Mouse (Mus musculus) myocyte (in vitro differentiated cells): ENCODE measurements around the gene Prss43. TPM values are rescaled to one million over a fixed set of nuclear protein-coding genes. Genes with fewer than 3 reads are reported as not detected.

Experiments used
- H3K27me3 ChIP-seq: one replicate; pipeline ENCODE4 v1.6.1; 2011; ENCODE audit not compliant: control insufficient read depth, insufficient read depth, insufficient read length
- H3K36me3 ChIP-seq: one replicate; pipeline ENCODE4 v1.6.1; 2011; ENCODE audit not compliant: control insufficient read depth, insufficient read depth
- H3K4me2 ChIP-seq: one replicate; pipeline ENCODE4 v1.6.1; 2011; ENCODE audit warnings: low read depth, control low read depth
- H3K4me3 ChIP-seq: one replicate; pipeline ENCODE4 v1.5.1; 2011; ENCODE audit warnings: mild to moderate bottlenecking, control low read depth, moderate library complexity
- H3K79me2 ChIP-seq: one replicate; pipeline ENCODE4 v1.6.1; 2011; ENCODE audit not compliant: control insufficient read depth, insufficient read depth
- H3ac ChIP-seq: one replicate; pipeline ENCODE4 v1.6.1; 2011; ENCODE audit not compliant: control insufficient read depth, insufficient read length
- CEBPB ChIP-seq: IDR thresholded peaks from 2 replicates; pipeline ENCODE4 v1.6.1; 2011; ENCODE audit warnings: mild to moderate bottlenecking, moderate library complexity; ENCODE audit not compliant: poor library complexity, insufficient read depth, severe bottlenecking
- E2F4 ChIP-seq: IDR thresholded peaks from one replicate; pipeline ENCODE4 v1.6.1; 2011; ENCODE audit warnings: mild to moderate bottlenecking, control low read depth, moderate library complexity; ENCODE audit not compliant: insufficient read depth
- MAX ChIP-seq: IDR thresholded peaks from one replicate; pipeline ENCODE4 v1.6.1; 2011; ENCODE audit warnings: low read depth, mild to moderate bottlenecking, control low read depth
- MYOD1 ChIP-seq, 3 experiments: IDR thresholded peaks; one replicate each; pipeline ENCODE4 v1.6.1; 2011; ENCODE audit warnings: control low read depth in 2 of 3, low read depth in 2 of 3, mild to moderate bottlenecking in 2 of 3, moderate library complexity in 1 of 3; ENCODE audit not compliant: insufficient read length in 2 of 3, control insufficient read depth in 1 of 3
- MYOG ChIP-seq, 3 experiments: IDR thresholded peaks; one replicate each; pipeline ENCODE4 v1.6.1; 2011; ENCODE audit warnings: control low read depth in 2 of 3, low read depth in 2 of 3, mild to moderate bottlenecking in 2 of 3; ENCODE audit not compliant: insufficient read length in 2 of 3, control insufficient read depth in 1 of 3, insufficient read depth in 1 of 3
- POLR2A ChIP-seq: IDR thresholded peaks from one replicate; pipeline ENCODE4 v1.6.1; 2011; ENCODE audit warnings: low read depth, mild to moderate bottlenecking, control low read depth, moderate library complexity; ENCODE audit not compliant: insufficient read length
- POLR2AphosphoS2 ChIP-seq: IDR thresholded peaks from one replicate; pipeline ENCODE4 v1.6.1; 2011; ENCODE audit warnings: low read depth, control low read depth; ENCODE audit not compliant: insufficient read length
- REST ChIP-seq: IDR thresholded peaks from one replicate; pipeline ENCODE4 v1.6.1; 2011; ENCODE audit warnings: mild to moderate bottlenecking, control low read depth, moderate library complexity; ENCODE audit not compliant: insufficient read depth, insufficient read length
- SRF ChIP-seq: IDR thresholded peaks from one replicate; pipeline ENCODE4 v1.6.1; 2011; ENCODE audit warnings: low read depth; ENCODE audit not compliant: control insufficient read depth, insufficient read length
- TCF12 ChIP-seq: IDR thresholded peaks from one replicate; pipeline ENCODE4 v1.6.1; 2011; ENCODE audit warnings: mild to moderate bottlenecking, control low read depth; ENCODE audit not compliant: poor library complexity, insufficient read depth, severe bottlenecking
- TCF3 ChIP-seq: IDR thresholded peaks from one replicate; pipeline ENCODE4 v1.6.1; 2011; ENCODE audit warnings: low read depth, control low read depth; ENCODE audit not compliant: insufficient read length
- USF1 ChIP-seq: IDR thresholded peaks from one replicate; pipeline ENCODE4 v1.6.1; 2011; ENCODE audit warnings: low read depth, mild to moderate bottlenecking, control low read depth, moderate library complexity
- polyA plus RNA-seq: library from polyadenylated mRNA; unstranded; fragments of >200 nt; fragmentation: generic; extraction: Trizol; gene quantifications from one replicate; pipeline ENCODE4 v1.2.1, GENCODE M21; 2012; ENCODE audit warnings: missing spikeins

Prss43 gene
- polyA plus RNA-seq, 1 experiment: not detected

GRCm38 (mm10) chr9:110834961-110835360 lies 8.5 kb downstream of the Prss43 start:
- no peak for TF ChIP-seq USF1
- TF ChIP-seq POLR2AphosphoS2: no peak
- no peak for TF ChIP-seq TCF12
- TF ChIP-seq SRF: no peak
- TF ChIP-seq CEBPB: no peak
- TF ChIP-seq MAX: no peak
- TF ChIP-seq REST: no peak
- TF ChIP-seq E2F4: no peak
- no peak for TF ChIP-seq MYOG (IDR thresholded peaks at IDR 0.05; ENCODE audit: control insufficient read depth in 1 of 3, insufficient read depth in 1 of 3, insufficient read length in 2 of 3, low read depth in 2 of 3)
- no peak overlapping the region for H3ac ChIP-seq
- no peak overlapping the region for H3K4me3 ChIP-seq
- no peaks in the 10 kb centered on the region for H3K36me3 ChIP-seq
- no peaks in the 10 kb centered on the region for H3K27me3 ChIP-seq
- H3K79me2 ChIP-seq: no peaks in the 10 kb centered on the region
- no peak overlapping the region for H3K4me2 ChIP-seq

GRCm38 (mm10) chr9:110836112-110836511 lies 9.6 kb downstream of the Prss43 start:
- Histone ChIP-seq H3K4me2 (no peak overlapping the region), H3K36me3 (no peaks in the 10 kb centered on the region), H3K79me2 (no peaks in the 10 kb centered on the region), H3K4me3 (no peak overlapping the region), H3K27me3 (no peaks in the 10 kb centered on the region), H3ac (no peak overlapping the region)
- TF ChIP-seq POLR2AphosphoS2: no peak
- no peak for TF ChIP-seq SRF
- no peak for TF ChIP-seq REST
- no peak for TF ChIP-seq USF1
- no peak for TF ChIP-seq MYOD1 (IDR thresholded peaks at IDR 0.05; ENCODE audit: control insufficient read depth in 1 of 3, insufficient read length in 2 of 3, low read depth in 2 of 3)
- TF ChIP-seq E2F4: no peak
- no peak for TF ChIP-seq TCF3
- no peak for TF ChIP-seq TCF12
- TF ChIP-seq CEBPB: no peak
- TF ChIP-seq MAX: no peak
- no peak for TF ChIP-seq MYOG (IDR thresholded peaks at IDR 0.05; ENCODE audit: control insufficient read depth in 1 of 3, insufficient read depth in 1 of 3, insufficient read length in 2 of 3, low read depth in 2 of 3)
- no peak for TF ChIP-seq POLR2A

DNA sequence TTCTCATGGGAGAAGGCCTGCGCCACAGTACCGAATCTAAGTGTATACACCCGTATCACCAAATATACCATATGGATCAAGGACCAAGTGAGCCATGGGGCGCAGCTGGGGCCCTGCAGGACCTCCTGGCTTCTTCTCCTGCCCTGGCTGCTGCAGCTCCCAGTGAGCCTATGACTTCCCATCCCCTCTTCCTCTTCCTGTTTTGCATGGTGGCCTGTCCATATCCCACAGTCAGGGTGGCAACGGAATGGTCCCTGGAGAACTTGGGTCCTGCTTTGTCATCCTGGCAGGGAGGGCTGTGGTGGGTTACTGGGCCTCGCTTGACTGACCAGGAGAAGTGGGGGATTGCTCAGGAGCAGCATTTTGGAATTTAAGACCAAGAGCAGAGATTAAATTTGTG lies 14.4 kb downstream of the Prss43 start:
- H3K27me3 ChIP-seq: no peaks in the 10 kb centered on the region
- TF ChIP-seq CEBPB (no peak), POLR2AphosphoS2 (no peak), MYOG (IDR thresholded peaks at IDR 0.05; ENCODE audit: control insufficient read depth in 1 of 3, insufficient read depth in 1 of 3, insufficient read length in 2 of 3, low read depth in 2 of 3) (no peak), REST (no peak), POLR2A (no peak), TCF3 (no peak), MYOD1 (IDR thresholded peaks at IDR 0.05; ENCODE audit: control insufficient read depth in 1 of 3, insufficient read length in 2 of 3, low read depth in 2 of 3) (no peak), E2F4 (no peak), TCF12 (no peak), MAX (no peak), USF1 (no peak), SRF (no peak)
- no peak overlapping the region for H3ac ChIP-seq
- no peaks in the 10 kb centered on the region for H3K79me2 ChIP-seq
- no peaks in the 10 kb centered on the region for H3K36me3 ChIP-seq
- no peak overlapping the region for H3K4me3 ChIP-seq
- no peak overlapping the region for H3K4me2 ChIP-seq

- no peaks in the 10 kb centered on the region for H3K79me2 ChIP-seq
- TF ChIP-seq USF1 (no peak), CEBPB (peak; percentile 36; the same call in 1 of the 2 replicates)
- no peaks in the 10 kb centered on the region for H3K36me3 ChIP-seq
- no peak overlapping the region for H3ac ChIP-seq
- H3K4me2 ChIP-seq: no peak overlapping the region
- no peaks in the 10 kb centered on the region for H3K27me3 ChIP-seq
- H3K4me3 ChIP-seq: no peak overlapping the region
Measured at GRCm38 (mm10) chr9:110841438-110841837, 14.9 kb downstream of the Prss43 start.

DNA sequence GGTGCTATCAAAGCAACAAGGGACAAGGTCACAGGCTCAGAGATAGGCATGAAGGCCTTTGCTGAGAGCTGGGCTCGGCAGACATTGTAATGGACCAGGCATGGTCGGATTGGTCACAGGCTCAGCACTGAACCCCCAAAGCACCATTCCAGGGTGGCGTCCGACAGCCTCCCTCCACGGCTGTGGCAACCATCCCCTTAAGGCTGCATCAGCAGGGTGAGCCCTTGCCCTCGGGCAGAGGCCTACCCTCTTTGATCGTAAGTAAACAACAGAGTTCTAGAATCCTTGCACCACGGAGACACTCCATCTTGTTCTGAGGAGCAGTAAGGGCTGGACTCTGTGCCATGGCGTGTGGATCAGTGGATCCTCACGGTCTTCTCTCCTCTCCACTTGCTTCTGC lies 17.7 kb downstream of the Prss43 start, which contains the start of gene Prss46:
Prss46 (plus strand) TSS at position 301 of the 400 bp plus-strand sequence.
- H3K4me3 ChIP-seq: no peak within 1 kb of the TSS
- H3K36me3 ChIP-seq: no peaks in the 10 kb centered on the region
- H3K79me2 ChIP-seq: no peaks in the 10 kb centered on the region
- TF ChIP-seq TCF3 (no peak), TCF12 (no peak), CEBPB (no peak), MYOD1 (IDR thresholded peaks at IDR 0.05; ENCODE audit: control insufficient read depth in 1 of 3, insufficient read length in 2 of 3, low read depth in 2 of 3) (no peak), POLR2A (no peak), REST (no peak), E2F4 (no peak), USF1 (no peak), MAX (no peak), MYOG (IDR thresholded peaks at IDR 0.05; ENCODE audit: control insufficient read depth in 1 of 3, insufficient read depth in 1 of 3, insufficient read length in 2 of 3, low read depth in 2 of 3) (no peak), SRF (no peak), POLR2AphosphoS2 (no peak)
- no peaks in the 10 kb centered on the region for H3K27me3 ChIP-seq
- no peak within 1 kb of the TSS for H3ac ChIP-seq
- H3K4me2 ChIP-seq: no peak within 1 kb of the TSS
